ENCODE assay signal across 8 mouse cellular contexts in the genomic region with DNA sequence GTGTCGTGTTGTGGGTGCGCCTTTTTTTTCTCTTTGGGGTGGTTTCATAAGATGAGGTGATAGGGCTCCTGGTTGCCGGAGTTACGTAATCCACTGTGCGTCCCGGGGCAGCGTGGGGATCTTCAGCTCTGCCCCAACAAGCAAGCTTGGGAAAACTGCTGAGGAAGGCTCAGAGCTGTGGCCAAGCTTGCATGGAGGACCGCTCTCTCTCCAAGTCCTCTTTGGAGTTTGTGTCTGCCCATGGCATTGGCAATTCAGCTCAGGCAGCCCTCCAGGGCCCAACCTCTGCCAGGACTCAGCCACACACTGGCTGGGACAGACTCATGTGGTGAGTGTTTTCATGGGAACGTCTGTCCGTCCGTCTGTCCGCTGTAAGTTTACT.
DNase-seq lines count a peak whose midpoint lies in the region; ATAC-seq and TF ChIP-seq lines count a peak whose summit lies in the region.
"Had no signal": no experiment of that assay in that cellular context is flagged by ENCODE, and none has a peak within 500 bp of the region (broad histone marks: within the 10 kb centered on the region; RNA-seq: fewer than 3 reads in every experiment).

No protein-coding gene starts in this region.

- no peak for TF ChIP-seq EP300 in liver, postnatal 0 days (IDR thresholded peaks at IDR 0.05; ENCODE audit: low read depth)

- TF ChIP-seq CTCF in liver, adult 2 months (IDR thresholded peaks at IDR 0.05; ENCODE audit: low read depth, low read length), result no peak
- no peak for TF ChIP-seq CTCF in liver, postnatal 0 days (IDR thresholded peaks at IDR 0.05; ENCODE audit: low read depth)

- TF ChIP-seq POLR2A in liver, adult 2 months (IDR thresholded peaks at IDR 0.05; ENCODE audit: extremely low read depth, insufficient read depth, low read length), result no peak

- intact Hi-C loops in gastrocnemius, postnatal 14 days (cut with DNase I; ENCODE audit: low total_unique reads), result no loop called here

- ATAC-seq in liver, embryonic 11.5 days (replicated peaks; ENCODE audit: low FRiP score), result no peak
- peak; percentile 20; the same call in 1 of the 2 replicates for ATAC-seq in neural tube, embryonic 13.5 days (ENCODE audit: low read depth)
- no peak for ATAC-seq in liver, postnatal 0 days
- ATAC-seq: intestine, embryonic 16.5 days had no signal

- peaks cover 8% of the 10 kb centered on the region; the same call in 1 of the 2 replicates for H3K79me2 ChIP-seq in liver, adult 2 months (ENCODE audit: control insufficient read depth, insufficient read depth, low read length)

- peak overlapping the region; percentile 35 for H3K27ac ChIP-seq in liver, adult 2 months (replicated peaks; ENCODE audit: insufficient read depth, low read depth, low read length)
- no peak overlapping the region for H3K27ac ChIP-seq in liver, embryonic 11.5 days (ENCODE audit: low read depth, low read length)
- peak overlapping the region; percentile 88 for H3K27ac ChIP-seq in neural tube, embryonic 13.5 days (replicated peaks)
- H3K27ac ChIP-seq in liver, postnatal 0 days (ENCODE audit: low read depth), result no peak overlapping the region

- DNase-seq in liver, adult 2 months (ENCODE audit: extremely low read depth, low read depth, low spot score), result peak; percentile 82
- DNase-seq in liver, embryonic 11.5 days (ENCODE audit: low spot score), result no peak
- peak; percentile 49 to 56 for DNase-seq in cerebellum, postnatal 36 days
- peak; percentile 80 for DNase-seq in gastrocnemius, postnatal 14 days
- DNase-seq in liver, postnatal 0 days, result no peak
- no peak for DNase-seq in urinary bladder, postnatal 14 days (ENCODE audit: low spot score)

- WGBS in liver, adult 2 months, result 22% methylated on average over 12 of the region's 12 CpGs
- 58% methylated on average over 12 of the region's 12 CpGs for WGBS in liver, embryonic 11.5 days
- WGBS in neural tube, embryonic 13.5 days, result 58% methylated on average over 12 of the region's 12 CpGs
- 51% methylated on average over 12 of the region's 12 CpGs for WGBS in liver, postnatal 0 days (ENCODE audit: insufficient replicate concordance)

- no peaks in the 10 kb centered on the region for H3K9me3 ChIP-seq in liver, embryonic 11.5 days (ENCODE audit: control insufficient read depth, low read length)
- H3K9me3 ChIP-seq in neural tube, embryonic 13.5 days, result no peaks in the 10 kb centered on the region
- no peaks in the 10 kb centered on the region for H3K9me3 ChIP-seq in liver, postnatal 0 days (ENCODE audit: low read length)

- peak overlapping the region; percentile 9 for H3K9ac ChIP-seq in liver, adult 2 months (ENCODE audit: low read depth, low read length)
- no peak overlapping the region for H3K9ac ChIP-seq in liver, embryonic 11.5 days (ENCODE audit: low read depth, low read length)
- H3K9ac ChIP-seq in neural tube, embryonic 13.5 days, result peak overlapping the region; percentile 53
- H3K9ac ChIP-seq in liver, postnatal 0 days (replicated peaks), result no peak overlapping the region

- H3K36me3 ChIP-seq in liver, adult 2 months (ENCODE audit: control insufficient read depth, insufficient read depth, low read length), result no peaks in the 10 kb centered on the region
- H3K36me3 ChIP-seq in liver, embryonic 11.5 days (ENCODE audit: control insufficient read depth, insufficient read depth, low read length), result peaks cover 2% of the 10 kb centered on the region; the same call in 1 of the 2 replicates
- peaks cover 16% of the 10 kb centered on the region for H3K36me3 ChIP-seq in neural tube, embryonic 13.5 days
- H3K36me3 ChIP-seq in liver, postnatal 0 days (replicated peaks; ENCODE audit: insufficient read depth, low read length), result peaks cover 9% of the 10 kb centered on the region; the same call in 1 of the 2 replicates

- no peaks in the 10 kb centered on the region for H3K27me3 ChIP-seq in liver, adult 2 months (ENCODE audit: control insufficient read depth, insufficient read depth, low read length)
- H3K27me3 ChIP-seq in liver, embryonic 11.5 days (replicated peaks; ENCODE audit: control insufficient read depth, insufficient read depth, low read length), result no peaks in the 10 kb centered on the region
- H3K27me3 ChIP-seq in neural tube, embryonic 13.5 days, result no peaks in the 10 kb centered on the region
- H3K27me3 ChIP-seq in liver, postnatal 0 days (ENCODE audit: insufficient read depth, low read length), result no peaks in the 10 kb centered on the region

- peaks cover 15% of the 10 kb centered on the region for H3K4me1 ChIP-seq in liver, adult 2 months (ENCODE audit: control insufficient read depth, insufficient read depth, low read length)
- H3K4me1 ChIP-seq in liver, embryonic 11.5 days (replicated peaks; ENCODE audit: control insufficient read depth, insufficient read depth, low read length), result peaks cover 11% of the 10 kb centered on the region
- H3K4me1 ChIP-seq in neural tube, embryonic 13.5 days (replicated peaks), result peaks cover 73% of the 10 kb centered on the region
- peaks cover 13% of the 10 kb centered on the region for H3K4me1 ChIP-seq in liver, postnatal 0 days (ENCODE audit: insufficient read depth)

- no peak overlapping the region for H3K4me2 ChIP-seq in liver, embryonic 11.5 days
- peak overlapping the region; percentile 42 for H3K4me2 ChIP-seq in neural tube, embryonic 13.5 days
- H3K4me2 ChIP-seq in liver, postnatal 0 days (ENCODE audit: low read depth, low read length), result no peak overlapping the region

- H3K4me3 ChIP-seq in liver, adult 2 months (ENCODE audit: insufficient read depth, low read depth, low read length), result peak overlapping the region; percentile 13; the same call in 1 of the 2 replicates
- no peak overlapping the region for H3K4me3 ChIP-seq in liver, embryonic 11.5 days (ENCODE audit: low read depth, low read length)
- peak overlapping the region; percentile 19 for H3K4me3 ChIP-seq in neural tube, embryonic 13.5 days
- no peak overlapping the region for H3K4me3 ChIP-seq in liver, postnatal 0 days (ENCODE audit: low read depth, low read length)

Comparison
In these comparisons a context has a peak if more than half of its experiments do, and no peak if none do; other contexts are left out.
1. DNase-seq: peak in liver, adult 2 months (single experiment), cerebellum, postnatal 36 days (2 of 2) and gastrocnemius, postnatal 14 days (single experiment); none in liver, embryonic 11.5 days (single experiment), liver, postnatal 0 days (single experiment) and urinary bladder, postnatal 14 days (single experiment).
2. H3K27ac ChIP-seq: peak in liver, adult 2 months (single experiment) and neural tube, embryonic 13.5 days (single experiment); none in liver, embryonic 11.5 days (single experiment) and liver, postnatal 0 days (single experiment).
3. H3K4me3 ChIP-seq: peak in liver, adult 2 months (single experiment) and neural tube, embryonic 13.5 days (single experiment); none in liver, embryonic 11.5 days (single experiment) and liver, postnatal 0 days (single experiment).
4. H3K9ac ChIP-seq: peak in liver, adult 2 months (single experiment) and neural tube, embryonic 13.5 days (single experiment); none in liver, embryonic 11.5 days (single experiment) and liver, postnatal 0 days (single experiment).